Mouse (Mus musculus): Measurements from ENCODE around the gene Smok3b.
"Not testable (repeated sequence)": the region's sequence is repeated elsewhere in the genome, so short reads cannot be mapped to it uniquely, and the experiment has no call there.

Gene Smok3b

GRCm38 (mm10) chr5:138020961-138021479 is at the start of gene Smok3b, which contains the start of gene Smok3a:
Gene Smok3b, plus strand, starts transcription at chr5:138021429.
Gene Smok3a, plus strand, starts transcription at chr5:138021261.
- in situ Hi-C loops (cut with MboI, MseI) = not testable (repeated sequence)

GRCm38 (mm10) chr5:137973161-137973560 is 48.1 kb upstream of the Smok3b start:
- in situ Hi-C loops (cut with MboI, MseI) = no loop called here

GRCm38 (mm10) chr5:137973738-137974137 is 47.5 kb upstream of the Smok3b start:
- in situ Hi-C loops (cut with MboI, MseI) = no loop called here

GRCm38 (mm10) chr5:137974724-137975123 is 46.5 kb upstream of the Smok3b start:
- in situ Hi-C loops (cut with MboI, MseI) = no loop called here

- in situ Hi-C loops (cut with MboI, MseI) = no loop called here
Observed at GRCm38 (mm10) chr5:137975434-137975833, 45.8 kb upstream of the Smok3b start.

- in situ Hi-C loops (cut with MboI, MseI) = no loop called here
Observed at GRCm38 (mm10) chr5:137977291-137977690, 43.9 kb upstream of the Smok3b start.

GRCm38 (mm10) chr5:137979081-137979480 is 42.1 kb upstream of the Smok3b start:
- in situ Hi-C loops (cut with MboI, MseI) = no loop called here

GRCm38 (mm10) chr5:137981300-137981699 is 39.9 kb upstream of the Smok3b start, which contains the start of gene Azgp1:
Gene Azgp1, plus strand, starts transcription at chr5:137981520.
- in situ Hi-C loops (cut with MboI, MseI) = no loop called here

- in situ Hi-C loops (cut with MboI, MseI) = no loop called here
Observed at GRCm38 (mm10) chr5:137986351-137986750, 34.9 kb upstream of the Smok3b start.

- in situ Hi-C loops (cut with MboI, MseI) = no loop called here
Observed at GRCm38 (mm10) chr5:138009437-138009836, 11.8 kb upstream of the Smok3b start.

GRCm38 (mm10) chr5:138012382-138012781 is 8.8 kb upstream of the Smok3b start:
- in situ Hi-C loops (cut with MboI, MseI) = loop anchor here (5.0 kb wide), 1 partner anchor 40 kb away; the partner anchor contains the start of gene Smok3c

GRCm38 (mm10) chr5:138016530-138016929 is 4.7 kb upstream of the Smok3b start:
- in situ Hi-C loops (cut with MboI, MseI) = no loop called here

- in situ Hi-C loops (cut with MboI, MseI) = no loop called here
Observed at GRCm38 (mm10) chr5:138016997-138017396, 4.2 kb upstream of the Smok3b start.

GRCm38 (mm10) chr5:138019577-138019976 is 1.7 kb upstream of the Smok3b start:
- in situ Hi-C loops (cut with MboI, MseI) = not testable (repeated sequence)

- in situ Hi-C loops (cut with MboI, MseI) = loop anchor here (5.0 kb wide), 1 partner anchor 41 kb away; no protein-coding TSS in a partner anchor
Observed at GRCm38 (mm10) chr5:138052894-138053293, 31.7 kb downstream of the Smok3b start, which contains the start of gene Smok3c. Gene Smok3c, plus strand, starts transcription at chr5:138053194.

- in situ Hi-C loops (cut with MboI, MseI) = no loop called here
Observed at GRCm38 (mm10) chr5:138073803-138074202, 52.6 kb downstream of the Smok3b start.

GRCm38 (mm10) chr5:138075684-138076083 is 54.5 kb downstream of the Smok3b start:
- in situ Hi-C loops (cut with MboI, MseI) = no loop called here

- in situ Hi-C loops (cut with MboI, MseI) = no loop called here
Observed at GRCm38 (mm10) chr5:138076148-138076547, 54.9 kb downstream of the Smok3b start.

- in situ Hi-C loops (cut with MboI, MseI) = no loop called here
Observed at GRCm38 (mm10) chr5:138080456-138080855, 59.2 kb downstream of the Smok3b start.

GRCm38 (mm10) chr5:138081446-138081845 is 60.2 kb downstream of the Smok3b start:
- in situ Hi-C loops (cut with MboI, MseI) = no loop called here

- in situ Hi-C loops (cut with MboI, MseI) = no loop called here
Observed at GRCm38 (mm10) chr5:138083318-138083900, 62.2 kb downstream of the Smok3b start.

GRCm38 (mm10) chr5:138083936-138084335 is 62.7 kb downstream of the Smok3b start:
- in situ Hi-C loops (cut with MboI, MseI) = no loop called here

- in situ Hi-C loops (cut with MboI, MseI) = no loop called here
Observed at GRCm38 (mm10) chr5:138084507-138084906, 63.3 kb downstream of the Smok3b start.
